Mouse (Mus musculus) embryo, embryonic 11.5 days (tissue): ENCODE measurements around the gene Prkd3.

ENCODE experiments used
- DNase-seq: peaks from one replicate; pipeline ENCODE4 v3.0.0-alpha.2; 2012; ENCODE audit warnings: low read depth, low spot score

Gene Prkd3

DNA sequence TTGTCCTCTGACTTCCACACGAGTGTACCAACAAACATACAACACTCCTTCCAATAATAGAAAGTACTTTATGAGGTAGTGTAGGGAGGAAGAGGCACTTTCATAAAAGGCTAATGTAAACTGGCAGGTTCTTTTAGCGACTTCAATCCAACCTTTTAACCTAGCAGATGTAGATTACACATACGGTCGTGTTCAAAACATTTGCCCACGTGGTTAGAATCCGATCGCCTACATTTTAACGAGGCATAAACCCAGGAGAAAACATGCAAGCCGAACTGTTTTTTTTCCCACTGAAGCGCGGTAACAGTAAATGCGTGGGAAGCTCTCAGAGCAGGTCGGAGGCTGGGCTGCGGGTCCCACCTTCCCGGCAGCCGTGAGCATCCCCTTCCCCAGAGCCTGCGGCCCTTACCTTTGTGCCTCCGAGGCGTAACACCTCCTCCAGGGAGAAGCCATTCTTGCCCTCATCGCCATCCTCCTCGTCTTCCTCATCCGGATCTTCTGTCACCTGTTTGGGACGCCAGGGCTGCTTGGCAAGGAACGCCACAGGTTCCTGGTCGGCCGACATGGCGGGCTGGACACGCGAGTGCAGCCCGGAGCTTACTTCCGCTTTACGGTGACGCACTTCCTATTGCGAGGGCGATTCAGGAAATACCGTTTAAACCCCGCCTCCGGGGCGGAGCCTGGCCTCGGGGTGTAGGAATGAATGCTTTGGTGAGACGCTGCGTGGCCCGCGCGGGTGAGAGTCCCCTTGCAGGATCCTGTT is 84.0 kb downstream of the Prkd3 start, which contains the start of the genes Cebpz and Ndufaf7:
TSS of gene Cebpz (minus strand) at position 601 of the 763 bp plus-strand sequence.
TSS of gene Ndufaf7 (plus strand) at position 671 of the 763 bp plus-strand sequence.
- DNase-seq: peak; percentile 98

DNA sequence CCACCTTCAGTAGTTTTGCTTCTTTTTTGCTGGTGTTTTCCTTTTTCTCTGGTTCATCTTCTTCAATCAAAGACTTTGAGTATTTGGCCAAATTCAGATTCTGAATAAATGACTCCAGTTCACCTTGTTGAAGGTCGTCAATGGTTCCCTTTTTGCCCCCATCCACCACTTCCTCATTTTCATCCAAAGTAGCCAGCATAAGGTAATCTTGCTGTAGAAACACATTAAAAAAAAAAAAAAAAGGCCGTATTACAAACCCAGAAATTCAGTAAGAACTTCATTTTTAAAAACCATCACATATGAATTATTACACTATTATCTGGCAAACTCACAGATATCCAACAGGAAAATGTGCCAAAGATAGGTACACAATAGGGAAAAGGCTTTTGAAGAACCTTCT is 84.8 kb downstream of the Prkd3 start:
- no peak for DNase-seq

DNA sequence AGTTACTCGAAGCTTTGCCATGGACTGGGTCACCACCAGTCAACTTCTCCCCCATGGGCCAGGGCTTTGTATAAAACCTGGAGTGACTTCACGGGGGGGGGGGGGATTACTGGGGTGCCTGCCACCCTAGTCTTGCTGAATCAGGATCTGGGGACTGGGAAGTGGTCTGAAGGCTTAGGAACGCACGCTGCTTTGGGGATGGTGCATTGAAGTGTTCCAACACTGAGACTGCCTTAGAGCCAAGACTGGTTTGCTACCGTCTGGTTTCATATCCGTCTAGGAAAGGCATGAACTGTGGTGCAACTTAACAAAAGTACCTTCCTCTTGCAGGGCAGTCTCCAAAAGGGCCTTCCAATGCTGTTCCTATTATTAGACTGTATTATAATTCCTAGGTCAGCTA is 102.9 kb downstream of the Prkd3 start:
- no peak for DNase-seq

DNA sequence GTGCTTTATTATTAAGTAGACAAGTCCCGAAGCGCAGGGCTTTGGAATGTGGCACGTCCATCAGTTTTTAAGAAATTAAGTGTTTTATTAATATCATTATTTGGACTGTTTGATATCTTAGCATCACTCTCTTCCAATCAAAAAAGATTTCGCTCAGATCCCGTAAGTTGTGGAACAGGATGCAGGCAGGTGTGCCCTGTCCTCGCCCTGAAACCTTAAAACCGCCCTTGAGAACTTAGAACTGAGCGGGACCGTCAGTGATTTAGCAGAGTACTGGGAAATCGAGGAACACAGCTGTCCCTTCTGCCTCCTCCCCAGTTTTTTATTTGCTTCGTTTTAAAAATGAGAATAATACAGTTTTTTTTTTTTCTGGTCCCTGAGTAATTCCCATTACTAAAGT is 103.7 kb downstream of the Prkd3 start:
- DNase-seq: no peak

DNA sequence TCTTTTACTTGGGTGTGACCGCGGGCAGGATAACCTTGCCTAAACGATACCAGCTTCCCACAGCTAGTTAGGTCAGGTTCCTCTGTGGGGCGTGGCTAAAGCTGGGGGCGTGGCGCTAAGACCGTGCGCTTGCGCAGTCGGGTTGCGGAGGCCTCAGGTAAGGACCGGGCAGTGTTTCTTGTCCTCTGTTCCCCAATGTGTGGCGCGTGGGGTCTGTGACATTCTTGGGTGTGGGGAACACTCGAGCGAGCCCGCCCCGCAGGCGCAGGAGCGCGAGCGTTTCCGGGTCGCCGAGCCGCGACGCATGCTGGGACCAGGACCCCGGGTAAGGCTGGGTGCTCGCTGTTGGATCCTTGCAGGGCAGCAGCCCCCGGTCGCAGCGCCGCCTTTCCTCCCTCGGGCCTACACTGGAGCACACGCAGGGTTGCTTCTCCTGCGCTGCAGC is 104.2 kb downstream of the Prkd3 start, which contains the start of gene Cebpzos:
TSS of gene Cebpzos (plus strand) at position 132 of the 445 bp plus-strand sequence.
- peak; percentile 80 for DNase-seq

DNA sequence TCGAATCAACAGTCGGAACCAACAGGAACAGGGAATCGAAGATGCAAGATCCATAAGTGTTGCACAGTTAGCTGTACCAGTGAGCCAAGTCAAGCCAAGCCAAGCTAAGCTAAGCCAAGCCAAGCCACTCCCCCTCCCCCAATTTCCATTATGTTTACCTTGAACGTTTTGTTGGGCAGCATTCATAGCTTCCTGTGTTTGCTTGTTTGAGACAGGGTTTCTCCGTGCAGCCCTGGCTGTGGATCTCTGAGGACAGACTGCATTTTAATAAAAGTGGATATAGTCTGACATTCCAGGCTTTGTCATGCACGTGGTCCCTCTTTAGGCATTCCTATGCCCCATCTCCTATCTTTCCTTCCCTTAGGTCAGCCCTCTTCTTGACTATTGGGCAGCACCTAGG is 104.8 kb downstream of the Prkd3 start:
- DNase-seq: no peak

DNA sequence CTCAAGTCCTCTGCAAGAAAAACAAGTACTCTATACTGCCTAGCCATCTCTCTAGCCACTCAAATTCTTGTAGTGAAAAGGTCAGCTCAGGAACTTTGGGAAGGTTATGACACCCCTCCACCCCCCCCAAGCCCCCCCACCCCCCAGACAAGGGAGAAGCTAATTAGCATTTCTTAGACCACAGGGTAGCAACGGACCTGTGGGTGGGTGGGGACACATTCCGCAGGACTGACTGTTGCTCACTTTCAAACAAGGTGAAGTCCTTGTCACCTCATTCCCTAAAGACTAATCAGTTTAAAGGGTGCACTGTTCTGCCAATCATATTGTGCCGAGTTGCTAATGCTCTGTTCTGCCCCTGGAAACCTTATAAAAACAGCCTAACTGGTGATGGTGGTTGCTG is 106.7 kb downstream of the Prkd3 start:
- no peak for DNase-seq

DNA sequence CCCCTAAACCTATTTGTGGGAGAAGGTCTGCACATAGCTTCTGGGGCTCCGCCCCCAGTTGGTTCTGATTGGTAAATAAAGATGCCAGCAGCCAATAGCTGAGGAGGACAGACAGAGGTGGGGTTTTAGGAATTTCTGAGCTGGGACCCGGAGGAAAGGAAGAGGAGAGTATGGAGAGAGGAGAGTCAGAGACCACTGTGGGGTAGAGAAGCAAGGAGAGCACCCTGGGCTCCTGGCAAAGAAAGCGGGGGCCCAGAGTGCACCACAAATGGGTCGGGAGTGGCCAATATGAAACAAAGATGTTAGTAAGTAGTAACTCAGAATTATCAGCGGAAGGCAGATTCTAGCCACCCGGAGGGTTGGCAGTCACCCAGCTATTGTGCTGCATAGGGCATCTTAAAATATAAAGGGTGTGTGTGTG is 107.7 kb downstream of the Prkd3 start:
- DNase-seq: no peak

DNA sequence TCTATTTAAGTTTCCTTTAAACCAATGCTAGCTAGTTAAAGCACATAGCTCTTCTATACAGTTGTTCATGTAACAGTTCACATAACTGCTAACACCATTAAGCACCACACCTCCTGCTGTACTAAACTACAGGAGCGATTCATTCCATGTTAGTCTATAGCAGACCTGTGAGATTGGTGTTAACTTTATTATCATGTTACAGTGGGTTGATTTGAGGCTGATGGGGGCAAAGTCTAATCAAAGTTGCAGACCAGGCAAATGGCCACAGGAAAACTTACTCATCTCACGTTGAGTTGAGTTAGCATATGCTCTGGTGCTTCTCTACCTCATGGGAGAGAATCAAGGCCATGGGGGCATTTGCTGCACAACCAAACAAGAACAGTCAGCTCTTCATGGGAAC is 111.2 kb downstream of the Prkd3 start:
- no peak for DNase-seq

DNA sequence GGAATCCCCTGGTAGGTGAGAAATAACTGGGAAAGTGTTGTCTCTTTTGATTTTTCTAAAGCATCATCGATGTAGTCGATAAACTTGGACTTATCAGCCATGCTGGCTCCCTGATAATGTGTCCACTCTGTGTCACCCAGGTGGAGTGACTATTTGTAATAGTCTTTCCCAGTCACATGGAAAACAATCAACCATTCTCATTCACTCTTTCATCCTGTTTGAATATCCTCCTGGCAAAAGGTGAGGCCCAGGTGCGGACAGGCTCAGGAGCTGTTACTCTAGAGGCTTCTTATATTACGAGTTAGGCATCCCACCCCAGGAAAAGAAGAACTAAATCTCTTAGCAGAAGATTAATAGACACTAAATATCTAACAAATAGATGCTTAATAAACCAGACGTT is 113.7 kb downstream of the Prkd3 start, which contains the start of gene Sult6b1:
TSS of gene Sult6b1 (minus strand) at position 101 of the 400 bp plus-strand sequence.
- DNase-seq: no peak

DNA sequence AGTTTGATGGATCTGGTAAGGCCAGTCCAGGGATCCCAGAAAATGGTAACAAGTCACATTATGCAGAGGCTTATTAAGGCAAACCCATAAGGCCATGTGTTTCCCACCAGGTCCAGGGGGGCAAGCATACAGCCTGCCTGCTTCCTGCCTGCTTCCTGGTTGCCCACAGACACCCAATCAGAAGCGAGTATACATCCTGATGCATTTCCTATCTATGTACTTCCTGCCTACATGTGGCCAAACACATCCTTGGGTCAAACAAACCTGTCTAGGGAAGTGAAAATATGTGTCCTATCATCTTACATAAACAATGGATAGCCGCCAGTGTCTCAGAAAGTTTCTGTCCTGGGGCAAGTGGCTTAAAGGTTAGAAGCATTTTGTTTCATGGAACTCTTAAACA is 117.5 kb downstream of the Prkd3 start:
- no peak for DNase-seq
